Mouse (Mus musculus) spleen, adult 18-20 months (tissue): Measurements from ENCODE around the gene Anxa2.

Experiments
- DNase-seq, 2 experiments: peaks; one replicate each; pipeline ENCODE4 v3.0.0; 2022; ENCODE audit warnings: mixed read lengths in 2 of 2

The Anxa2 gene

GRCm38 (mm10) chr9:69459876-69460275 lies 6.5 kb downstream of the Anxa2 start:
- no peak for DNase-seq

- no peak for DNase-seq
Measured at GRCm38 (mm10) chr9:69463046-69463445, 9.6 kb downstream of the Anxa2 start.

- no peak for DNase-seq
Measured at GRCm38 (mm10) chr9:69464109-69464756, 10.8 kb downstream of the Anxa2 start.

- no peak for DNase-seq
Measured at GRCm38 (mm10) chr9:69466098-69466497, 12.7 kb downstream of the Anxa2 start.

- DNase-seq = no peak
Measured at GRCm38 (mm10) chr9:69467310-69467939, 14.0 kb downstream of the Anxa2 start.

GRCm38 (mm10) chr9:69468991-69469390 lies 15.6 kb downstream of the Anxa2 start:
- DNase-seq = no peak

- no peak for DNase-seq
Measured at GRCm38 (mm10) chr9:69470362-69470761, 16.9 kb downstream of the Anxa2 start.

GRCm38 (mm10) chr9:69470921-69471320 lies 17.5 kb downstream of the Anxa2 start:
- no peak for DNase-seq

- DNase-seq = no peak
Measured at GRCm38 (mm10) chr9:69472724-69473123, 19.3 kb downstream of the Anxa2 start.

- no peak for DNase-seq
Measured at GRCm38 (mm10) chr9:69475873-69476272, 22.5 kb downstream of the Anxa2 start.

- no peak for DNase-seq
Measured at GRCm38 (mm10) chr9:69477195-69477823, 23.9 kb downstream of the Anxa2 start.

GRCm38 (mm10) chr9:69477824-69478222 lies 24.4 kb downstream of the Anxa2 start:
- no peak for DNase-seq

- peak; percentile 24 to 77 for DNase-seq
Measured at GRCm38 (mm10) chr9:69480344-69480743, 26.9 kb downstream of the Anxa2 start.

GRCm38 (mm10) chr9:69483811-69484210 lies 30.4 kb downstream of the Anxa2 start:
- no peak for DNase-seq

GRCm38 (mm10) chr9:69486140-69486539 lies 32.7 kb downstream of the Anxa2 start:
- DNase-seq = no peak

- no peak for DNase-seq
Measured at GRCm38 (mm10) chr9:69488510-69488909, 35.1 kb downstream of the Anxa2 start.

GRCm38 (mm10) chr9:69488972-69489371 lies 35.6 kb downstream of the Anxa2 start:
- DNase-seq = no peak

GRCm38 (mm10) chr9:69492809-69493208 lies 39.4 kb downstream of the Anxa2 start:
- DNase-seq = no peak

- DNase-seq = peak in 1 of 2 experiments; percentile 50
Measured at GRCm38 (mm10) chr9:69502504-69502903, 49.1 kb downstream of the Anxa2 start.

GRCm38 (mm10) chr9:69505611-69506010 lies 52.2 kb downstream of the Anxa2 start:
- DNase-seq = peak in 1 of 2 experiments; percentile 21

GRCm38 (mm10) chr9:69507206-69507605 lies 53.8 kb downstream of the Anxa2 start:
- no peak for DNase-seq

GRCm38 (mm10) chr9:69508016-69508415 lies 54.6 kb downstream of the Anxa2 start:
- no peak for DNase-seq

GRCm38 (mm10) chr9:69511881-69512590 lies 58.6 kb downstream of the Anxa2 start:
- no peak for DNase-seq

- DNase-seq = no peak
Measured at GRCm38 (mm10) chr9:69512726-69513125, 59.3 kb downstream of the Anxa2 start.
